Mouse (Mus musculus): ENCODE measurements around the gene Ahdc1. TPM values are rescaled to one million over a fixed set of nuclear protein-coding genes. Genes with fewer than 3 reads are reported as not detected.

Gene Ahdc1
- polyA plus RNA-seq, 1 experiment from 2014 or later, result 6.3 TPM

GRCm38 (mm10) chr4:133014088-133014487 is 3.0 kb downstream of the Ahdc1 start:
- Histone ChIP-seq H3K27ac (peak overlapping the region; percentile 97), H3K9me3 (no peaks in the 10 kb centered on the region)
- WGBS, result 24% methylated on average over 5 of the region's 5 CpGs

GRCm38 (mm10) chr4:133014896-133015709 is 4.0 kb downstream of the Ahdc1 start:
- peak overlapping the region; percentile 88 for H3K4me2 ChIP-seq (replicated peaks)
- H3K27me3 ChIP-seq (replicated peaks), result peaks cover under 1% of the 10 kb centered on the region; the same call in 1 of the 2 replicates
- WGBS, result 50% methylated on average over 10 of the region's 10 CpGs
- no peak overlapping the region for H3K9ac ChIP-seq
- peaks cover 71% of the 10 kb centered on the region for H3K4me1 ChIP-seq (replicated peaks)
- H3K36me3 ChIP-seq, result no peaks in the 10 kb centered on the region
- H3K4me3 ChIP-seq (replicated peaks), result no peak overlapping the region
- no peaks in the 10 kb centered on the region for H3K9me3 ChIP-seq
- no peak for ATAC-seq
- 0 out of 2 replicates have a peak overlapping the region, but pooled peaks have one; percentile 67 for H3K27ac ChIP-seq

More at GRCm38 (mm10) chr4:133014088-133014487, 3.0 kb downstream of the Ahdc1 start:
- Histone ChIP-seq H3K9ac (peak overlapping the region; percentile 10; the same call in 1 of the 2 replicates), H3K36me3 (no peaks in the 10 kb centered on the region), H3K4me2 (replicated peaks) (peak overlapping the region; percentile 88), H3K4me3 (replicated peaks) (peak overlapping the region; percentile 11; the same call in 1 of the 2 replicates), H3K4me1 (replicated peaks) (peaks cover 64% of the 10 kb centered on the region), H3K27me3 (replicated peaks) (peaks cover 7% of the 10 kb centered on the region)
- ATAC-seq, result no peak

DNA sequence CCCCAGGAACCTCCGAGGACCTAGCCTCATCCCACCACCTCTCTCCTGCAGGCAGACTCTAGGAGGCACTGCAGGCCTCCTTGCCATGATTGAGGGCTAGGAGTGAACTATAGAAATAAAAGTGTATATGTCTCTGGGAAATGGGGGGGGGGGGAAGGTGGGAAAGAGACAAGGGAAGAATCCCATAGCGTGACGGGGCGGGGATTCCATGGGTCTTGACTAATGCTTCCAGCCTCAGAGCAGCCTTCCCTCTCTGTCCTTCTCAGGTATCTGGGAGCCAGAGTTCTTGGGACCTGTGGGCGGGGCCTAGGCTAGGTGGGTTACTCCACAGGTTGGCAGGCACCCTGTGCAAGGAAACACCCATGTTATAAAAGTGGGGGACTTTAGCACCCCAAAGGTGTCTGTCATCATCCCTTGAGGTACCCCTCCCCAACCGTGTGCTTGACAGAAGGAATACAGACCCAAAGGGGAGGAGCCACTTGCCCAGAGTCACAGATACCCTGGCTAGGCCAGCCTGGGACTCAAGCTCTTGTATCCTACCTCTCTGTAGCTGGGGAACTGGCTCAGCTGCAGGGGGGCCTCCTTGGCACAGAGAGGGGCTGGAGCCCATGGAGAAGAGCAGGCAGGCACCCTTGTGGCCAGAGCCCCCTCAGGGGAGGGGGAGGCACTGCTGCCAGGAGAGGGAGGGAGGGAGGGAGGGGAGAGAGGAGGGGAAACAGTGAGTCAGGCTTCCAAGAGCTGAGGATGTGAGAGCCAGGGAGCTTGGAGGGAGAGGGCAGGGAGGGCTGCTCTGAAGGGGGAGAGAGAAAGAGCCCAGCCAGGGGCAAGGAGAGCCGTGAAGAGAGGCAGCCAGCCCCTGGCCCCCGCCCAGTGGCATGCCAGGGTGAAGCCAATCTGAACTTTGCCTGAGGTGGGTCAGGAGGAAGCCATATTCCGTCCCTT is 4.9 kb downstream of the Ahdc1 start:
- Histone ChIP-seq H3K9ac (peak overlapping the region; percentile 8; the same call in 1 of the 2 replicates), H3K4me3 (replicated peaks) (no peak overlapping the region), H3K4me2 (replicated peaks) (peak overlapping the region; percentile 88), H3K9me3 (no peaks in the 10 kb centered on the region), H3K4me1 (replicated peaks) (peaks cover 73% of the 10 kb centered on the region), H3K36me3 (no peaks in the 10 kb centered on the region), H3K27me3 (replicated peaks) (no peaks in the 10 kb centered on the region), H3K27ac (peak overlapping the region; percentile 67)
- 36% methylated on average over 9 of the region's 9 CpGs for WGBS
- peak; percentile 5; the same call in 1 of the 2 replicates for ATAC-seq

GRCm38 (mm10) chr4:133016677-133017415 is 5.8 kb downstream of the Ahdc1 start:
- Histone ChIP-seq H3K36me3 (no peaks in the 10 kb centered on the region), H3K9me3 (no peaks in the 10 kb centered on the region), H3K27ac (peak overlapping the region; percentile 67), H3K27me3 (replicated peaks) (no peaks in the 10 kb centered on the region), H3K4me2 (replicated peaks) (peak overlapping the region; percentile 88), H3K4me3 (replicated peaks) (no peak overlapping the region), H3K9ac (peak overlapping the region; percentile 8; the same call in 1 of the 2 replicates), H3K4me1 (replicated peaks) (peaks cover 79% of the 10 kb centered on the region)
- 43% methylated on average over 4 of the region's 4 CpGs for WGBS
- no peak for ATAC-seq

- no peak for ATAC-seq
- H3K4me2 ChIP-seq (replicated peaks), result 0 out of 2 replicates have a peak overlapping the region, but pooled peaks have one; percentile 88
- no peak overlapping the region for H3K9ac ChIP-seq
- no peaks in the 10 kb centered on the region for H3K36me3 ChIP-seq
- no peak overlapping the region for H3K4me3 ChIP-seq (replicated peaks)
- H3K9me3 ChIP-seq, result no peaks in the 10 kb centered on the region
- H3K27ac ChIP-seq, result no peak overlapping the region
- no peaks in the 10 kb centered on the region for H3K27me3 ChIP-seq (replicated peaks)
- H3K4me1 ChIP-seq (replicated peaks), result peaks cover 86% of the 10 kb centered on the region
- WGBS, result 72% methylated on average over 6 of the region's 6 CpGs
Observed at GRCm38 (mm10) chr4:133017597-133018262, 6.7 kb downstream of the Ahdc1 start.

DNA sequence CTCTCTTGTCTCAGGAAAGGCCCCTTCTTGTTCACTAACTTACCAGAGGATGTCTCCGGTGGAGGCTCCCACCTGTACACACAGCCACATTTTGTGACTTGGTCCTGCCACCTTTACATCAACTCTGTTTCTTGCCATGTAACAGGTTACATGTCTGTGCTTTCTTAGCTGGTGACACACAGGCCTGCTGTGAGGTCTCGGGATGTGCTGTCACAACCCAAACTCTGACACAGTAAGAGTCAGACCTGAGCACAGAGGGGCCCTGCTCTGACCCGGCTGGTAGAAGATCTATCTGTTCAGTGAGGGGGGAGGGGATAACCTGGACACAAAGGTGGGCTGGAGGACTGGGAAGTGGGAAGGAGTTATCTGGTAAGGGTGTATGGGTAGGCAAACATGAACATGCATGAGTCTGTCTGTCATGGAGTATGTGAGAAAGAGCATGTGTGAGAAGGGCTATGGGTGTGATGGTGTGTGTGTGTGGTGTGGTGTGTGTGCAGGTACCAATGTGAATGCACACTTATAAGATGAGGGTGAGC is 7.3 kb downstream of the Ahdc1 start:
- no peak overlapping the region for H3K4me3 ChIP-seq (replicated peaks)
- H3K27me3 ChIP-seq (replicated peaks), result no peaks in the 10 kb centered on the region
- WGBS, result 72% methylated on average over 3 of the region's 3 CpGs
- H3K27ac ChIP-seq, result no peak overlapping the region
- ATAC-seq, result no peak
- H3K4me1 ChIP-seq (replicated peaks), result peaks cover 86% of the 10 kb centered on the region
- H3K4me2 ChIP-seq (replicated peaks), result no peak overlapping the region
- no peaks in the 10 kb centered on the region for H3K9me3 ChIP-seq
- no peaks in the 10 kb centered on the region for H3K36me3 ChIP-seq
- H3K9ac ChIP-seq, result no peak overlapping the region

GRCm38 (mm10) chr4:133020721-133021120 is 9.7 kb downstream of the Ahdc1 start:
- Histone ChIP-seq H3K4me3 (replicated peaks) (no peak overlapping the region), H3K36me3 (no peaks in the 10 kb centered on the region), H3K9ac (no peak overlapping the region), H3K27ac (no peak overlapping the region), H3K4me1 (replicated peaks) (peaks cover 89% of the 10 kb centered on the region), H3K4me2 (replicated peaks) (no peak overlapping the region), H3K27me3 (replicated peaks) (no peaks in the 10 kb centered on the region), H3K9me3 (no peaks in the 10 kb centered on the region)
- WGBS, result 45% methylated on average over 2 of the region's 6 CpGs
- ATAC-seq, result no peak

DNA sequence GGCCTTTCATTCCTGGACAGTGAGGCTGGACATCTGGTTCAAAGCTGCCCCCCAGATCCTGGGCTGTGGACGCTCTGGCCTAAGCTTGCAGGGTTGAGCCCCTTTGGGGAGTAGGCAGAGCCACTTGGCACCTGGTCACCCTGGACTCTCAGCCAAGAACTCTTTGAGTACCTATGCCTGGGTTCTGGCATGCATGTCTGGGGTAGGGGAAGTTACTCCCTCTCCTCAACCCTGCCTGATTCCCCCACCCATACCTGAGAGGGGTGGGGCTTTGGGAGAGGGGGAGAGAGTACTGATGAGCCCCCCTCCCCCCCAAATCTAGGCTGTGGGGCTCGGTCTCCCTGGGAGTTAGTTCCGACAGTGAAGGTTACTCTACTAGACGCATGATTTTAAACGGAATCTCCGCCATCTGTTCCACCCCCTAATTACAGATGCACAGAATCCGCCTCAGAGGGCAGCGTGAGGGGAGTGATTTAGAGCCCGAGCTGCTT is 10.2 kb downstream of the Ahdc1 start:
- Histone ChIP-seq H3K9me3 (no peaks in the 10 kb centered on the region), H3K36me3 (no peaks in the 10 kb centered on the region), H3K4me1 (replicated peaks) (peaks cover 89% of the 10 kb centered on the region), H3K27me3 (replicated peaks) (no peaks in the 10 kb centered on the region), H3K4me3 (replicated peaks) (no peak overlapping the region), H3K27ac (peak overlapping the region; percentile 23; the same call in 1 of the 2 replicates), H3K4me2 (replicated peaks) (peak overlapping the region; percentile 12; the same call in 1 of the 2 replicates), H3K9ac (no peak overlapping the region)
- no peak for ATAC-seq
- WGBS, result 36% methylated on average over 9 of the region's 9 CpGs

- H3K9ac ChIP-seq, result no peak overlapping the region
- H3K4me3 ChIP-seq (replicated peaks), result no peak overlapping the region
- no peaks in the 10 kb centered on the region for H3K27me3 ChIP-seq (replicated peaks)
- WGBS, result 56% methylated on average over 14 of the region's 14 CpGs
- H3K27ac ChIP-seq, result 0 out of 2 replicates have a peak overlapping the region, but pooled peaks have one; percentile 3
- 0 out of 2 replicates have a peak overlapping the region, but pooled peaks have one; percentile 6 for H3K4me2 ChIP-seq (replicated peaks)
- H3K36me3 ChIP-seq, result no peaks in the 10 kb centered on the region
- H3K9me3 ChIP-seq, result no peaks in the 10 kb centered on the region
- peaks cover 87% of the 10 kb centered on the region for H3K4me1 ChIP-seq (replicated peaks)
- no peak for ATAC-seq
Observed at GRCm38 (mm10) chr4:133022217-133022616, 11.2 kb downstream of the Ahdc1 start.

- no peak overlapping the region for H3K4me2 ChIP-seq (replicated peaks)
- no peaks in the 10 kb centered on the region for H3K9me3 ChIP-seq
- H3K27ac ChIP-seq, result no peak overlapping the region
- no peak overlapping the region for H3K9ac ChIP-seq
- WGBS, result 71% methylated on average over 14 of the region's 14 CpGs
- no peak for ATAC-seq
- no peaks in the 10 kb centered on the region for H3K36me3 ChIP-seq
- no peak overlapping the region for H3K4me3 ChIP-seq (replicated peaks)
- no peaks in the 10 kb centered on the region for H3K27me3 ChIP-seq (replicated peaks)
- H3K4me1 ChIP-seq (replicated peaks), result peaks cover 79% of the 10 kb centered on the region
Observed at GRCm38 (mm10) chr4:133022954-133023635, 12.0 kb downstream of the Ahdc1 start.

Data from intestine, embryonic 15.5 days (tissue).